Mouse (Mus musculus) urinary bladder, adult 2 months (tissue): ENCODE measurements at regions not wholly inside any gene's neighbourhood (a gene's known extent, or its start where the extent isn't known, plus 50 kb on each side); places are given as distances from the start of the nearest gene placed in this dataset.

Experiments
- DNase-seq: peaks from one replicate; pipeline ENCODE4 v3.0.0; 2022; ENCODE audit warnings: low spot score

- DNase-seq: no peak
These were observed 190.1 kb upstream of the Hmga2 start for GRCm38 (mm10) chr10:120666202-120666860.

DNA sequence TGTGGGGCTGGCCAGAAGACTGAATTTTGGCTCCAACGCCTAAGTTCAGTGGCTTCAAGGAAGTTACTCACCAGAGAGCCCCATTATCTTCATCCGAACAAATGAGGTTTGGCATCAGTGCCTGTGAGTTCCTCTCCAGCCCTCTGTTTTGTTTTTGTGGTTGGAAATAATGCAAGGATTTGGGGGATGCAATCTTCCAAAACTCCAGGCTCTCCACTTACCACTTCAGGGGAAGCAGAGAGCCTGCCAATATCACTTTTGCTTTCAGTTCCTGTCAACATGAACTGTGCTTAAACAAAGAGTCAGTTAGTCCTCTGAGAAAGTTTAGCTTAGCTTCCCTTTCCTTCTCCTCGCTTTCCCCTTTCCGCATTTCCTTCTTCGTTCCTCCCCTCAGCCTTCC is 189.4 kb upstream of the Hmga2 start:
- no peak for DNase-seq

DNA sequence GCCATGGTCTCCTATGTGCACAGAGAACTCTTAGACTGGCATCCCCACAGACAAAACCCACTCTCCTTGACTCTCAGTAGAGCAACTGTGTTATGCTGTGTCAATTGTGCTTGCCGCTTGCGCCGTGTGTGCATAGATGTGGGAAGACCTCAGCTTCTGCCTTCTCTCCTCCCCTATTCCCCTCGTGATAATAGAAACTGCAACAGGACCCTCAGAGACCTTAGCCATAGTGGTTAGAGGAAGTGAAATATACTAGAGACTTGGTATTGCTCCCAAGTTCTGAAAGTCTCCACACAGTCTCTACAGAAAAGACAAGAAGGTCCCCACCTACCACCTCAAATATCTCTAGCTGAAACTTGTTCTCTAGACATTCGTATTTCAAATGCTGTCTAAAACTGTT is 188.2 kb upstream of the Hmga2 start:
- no peak for DNase-seq

DNA sequence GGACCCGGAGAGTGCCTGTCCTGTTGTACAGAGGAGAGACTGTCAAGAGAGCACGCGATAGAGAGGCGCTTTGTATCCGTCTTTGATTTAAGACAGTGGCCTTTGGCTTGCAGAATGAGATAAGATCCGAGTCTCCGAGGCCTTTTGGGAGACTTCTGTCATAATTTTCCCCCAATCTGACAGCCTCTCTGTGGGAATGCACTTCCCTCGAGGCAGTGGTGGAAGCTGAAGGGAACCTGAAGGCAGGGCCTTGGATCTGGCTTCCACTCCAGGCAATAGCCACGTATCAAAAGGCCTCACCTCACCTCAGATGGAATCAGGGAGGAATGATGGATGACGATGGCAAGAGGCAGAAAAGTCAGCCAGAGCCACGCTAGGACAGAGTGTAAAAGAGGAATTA is 187.1 kb upstream of the Hmga2 start:
- no peak for DNase-seq

GRCm38 (mm10) chr10:120660503-120660902 is 184.2 kb upstream of the Hmga2 start:
- no peak for DNase-seq

DNA sequence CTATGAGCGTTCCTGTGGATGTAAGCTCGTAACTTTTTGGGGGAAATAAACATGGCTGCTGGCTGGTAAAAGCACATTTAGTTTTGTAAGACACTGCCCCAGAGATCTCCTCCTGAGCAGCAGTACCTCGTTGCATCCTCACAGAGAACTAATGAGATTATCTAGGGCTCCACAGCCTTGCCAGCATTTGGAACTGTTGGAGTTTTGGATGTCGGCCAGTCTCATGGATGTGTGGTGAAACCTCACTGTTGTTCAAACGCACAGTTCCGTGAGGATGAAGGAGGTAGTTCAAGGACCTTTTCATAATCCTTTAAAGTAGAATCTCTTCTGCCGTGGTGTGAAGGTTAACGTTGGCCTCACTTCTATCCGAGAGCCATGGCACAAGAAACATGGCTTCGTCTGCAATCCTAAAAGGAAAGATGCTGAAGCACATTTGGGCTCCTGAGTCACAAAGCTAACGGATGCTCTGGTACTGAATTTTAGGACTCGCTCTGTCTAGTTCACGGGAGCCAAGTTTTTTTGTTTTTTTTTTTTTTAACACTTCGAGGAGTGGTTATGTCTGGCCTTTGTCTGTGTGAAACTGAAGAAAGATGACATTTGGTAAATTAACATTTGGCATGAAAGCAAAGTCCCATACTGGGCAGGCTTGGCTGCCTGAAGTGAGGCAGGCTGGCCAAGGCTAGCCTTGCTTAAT is 179.1 kb upstream of the Hmga2 start:
- no peak for DNase-seq

- DNase-seq: no peak
These were observed 176.4 kb upstream of the Hmga2 start for GRCm38 (mm10) chr10:120652525-120653215.

DNA sequence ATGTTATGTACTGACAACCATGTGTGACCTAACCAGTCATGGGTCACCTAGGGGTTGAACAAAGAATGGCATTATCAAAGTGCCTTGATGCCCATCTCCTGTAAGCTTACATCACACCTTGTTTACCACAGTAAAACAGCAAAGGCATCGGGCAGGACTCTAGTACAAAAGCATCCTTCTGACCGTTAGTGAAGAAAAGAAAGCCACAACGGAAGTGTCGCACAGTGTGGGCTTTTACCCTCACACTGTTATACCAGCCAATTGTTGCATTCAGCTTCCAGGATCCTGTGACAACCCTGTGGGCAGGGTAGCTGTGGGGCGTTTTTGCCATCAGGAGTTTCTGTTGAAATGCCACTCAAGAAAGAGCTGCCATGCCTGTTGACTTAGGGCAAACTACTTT is 175.6 kb upstream of the Hmga2 start:
- no peak for DNase-seq

DNA sequence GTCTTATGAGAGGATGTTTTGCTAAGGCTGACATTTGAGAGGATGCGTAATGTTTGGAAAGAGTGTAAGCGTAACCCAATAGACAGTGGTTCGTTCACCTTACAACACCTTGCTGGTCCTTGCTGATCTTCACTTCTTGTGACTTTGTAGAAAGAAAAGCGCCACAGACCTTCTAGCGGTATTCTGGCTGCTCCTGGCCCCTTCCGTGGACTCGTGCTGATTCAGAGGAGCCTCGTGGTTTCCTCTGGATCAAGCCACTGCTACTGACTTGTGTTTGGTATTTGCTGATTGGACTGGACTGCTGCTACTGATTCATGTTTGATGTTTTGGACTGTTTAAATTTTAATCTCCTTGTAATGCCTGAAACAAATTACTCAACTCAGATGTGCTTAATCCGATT is 174.1 kb upstream of the Hmga2 start:
- no peak for DNase-seq

- no peak for DNase-seq
These were observed 172.5 kb upstream of the Hmga2 start for GRCm38 (mm10) chr10:120648741-120649140.

GRCm38 (mm10) chr10:120648031-120648430 is 171.8 kb upstream of the Hmga2 start:
- DNase-seq: no peak

DNA sequence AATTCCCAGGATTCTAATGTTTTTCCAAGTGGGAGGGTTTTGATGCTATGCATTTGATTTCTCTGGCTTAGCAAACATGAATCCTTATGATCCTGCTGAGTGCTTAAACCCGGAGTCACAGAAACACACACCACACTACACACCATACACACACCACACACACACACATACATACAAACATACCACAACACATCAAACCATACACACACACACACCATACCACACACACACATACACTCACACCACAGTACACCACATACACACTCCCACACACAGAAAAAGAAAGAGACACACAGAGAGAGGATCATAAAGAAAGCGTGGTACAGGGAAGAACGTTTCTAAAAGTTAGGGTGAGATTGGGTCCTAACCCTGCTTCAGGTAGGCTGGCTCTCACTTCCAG is 171.1 kb upstream of the Hmga2 start:
- DNase-seq: no peak

- DNase-seq: no peak
These were observed 170.6 kb upstream of the Hmga2 start for GRCm38 (mm10) chr10:120646862-120647311.

GRCm38 (mm10) chr10:120640847-120641246 is 164.6 kb upstream of the Hmga2 start:
- no peak for DNase-seq

GRCm38 (mm10) chr10:120638316-120638715 is 162.0 kb upstream of the Hmga2 start:
- no peak for DNase-seq

GRCm38 (mm10) chr10:120635818-120636543 is 159.7 kb upstream of the Hmga2 start:
- DNase-seq: no peak

DNA sequence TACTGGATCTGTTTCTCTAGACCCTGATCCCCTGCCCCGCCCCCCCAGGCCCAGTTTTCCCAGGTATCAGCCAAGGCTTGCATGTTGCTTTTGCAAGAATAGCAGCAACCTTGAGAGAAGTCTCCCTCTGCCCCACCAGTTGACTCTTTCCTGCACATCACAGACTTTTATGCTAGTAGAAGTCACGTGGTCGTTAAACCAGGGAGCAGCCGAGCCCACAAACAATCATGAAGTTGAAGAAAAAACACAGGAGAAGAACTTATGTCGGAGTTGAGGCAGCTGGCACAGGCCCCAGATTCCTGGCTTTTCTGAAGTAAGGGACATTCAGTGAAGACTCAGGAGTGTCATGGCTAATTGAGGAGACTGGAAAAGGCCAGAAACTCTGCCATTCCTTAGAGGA is 158.9 kb upstream of the Hmga2 start:
- no peak for DNase-seq

DNA sequence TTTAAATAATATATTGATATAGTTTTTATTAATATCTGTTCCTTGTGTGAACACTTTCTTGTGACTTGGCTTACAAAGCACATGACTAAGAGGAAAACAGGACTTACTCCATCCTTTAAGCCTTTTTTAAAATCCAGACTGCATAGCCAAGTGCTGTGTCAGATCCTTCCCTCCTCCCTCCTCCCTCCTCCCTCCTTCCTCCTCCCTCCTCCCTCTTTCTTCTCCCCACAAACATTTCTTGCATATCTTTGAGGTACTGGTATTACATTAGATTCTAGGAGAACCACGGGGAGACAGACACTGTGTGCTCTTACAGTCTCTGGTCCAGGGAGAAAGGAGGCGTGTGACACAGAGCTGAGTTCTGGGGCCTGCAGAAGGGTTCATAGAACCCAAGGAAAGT is 155.8 kb upstream of the Hmga2 start:
- no peak for DNase-seq

GRCm38 (mm10) chr10:120628066-120628465 is 151.8 kb upstream of the Hmga2 start:
- DNase-seq: no peak

DNA sequence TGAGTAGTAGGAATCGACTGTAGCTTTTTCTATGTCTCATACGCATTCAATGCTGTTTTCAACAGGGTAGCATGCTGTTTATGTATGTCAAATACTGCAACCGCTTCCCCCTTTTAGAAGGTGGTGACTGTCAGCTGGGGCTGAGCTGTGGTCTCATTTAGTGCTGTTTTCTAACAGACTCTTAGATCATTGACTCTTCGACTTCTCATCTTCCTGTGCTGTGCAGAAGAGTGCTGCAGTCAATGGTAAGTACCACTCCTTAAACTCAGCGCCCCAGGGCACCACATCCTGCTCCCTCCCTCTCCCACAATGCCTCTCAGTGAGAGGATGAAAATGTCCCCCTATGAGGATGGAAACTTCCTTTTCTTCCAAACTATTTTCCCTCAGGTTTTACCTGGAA is 149.2 kb upstream of the Hmga2 start:
- DNase-seq: no peak

- no peak for DNase-seq
These were observed 148.1 kb upstream of the Hmga2 start for GRCm38 (mm10) chr10:120624203-120624942.
